Mouse (Mus musculus) large intestine, adult 2 months (tissue): ENCODE data around the gene Rita1. TPM values are rescaled to one million over a fixed set of nuclear protein-coding genes. Genes with fewer than 3 reads are reported as not detected.

Experiments used
- DNase-seq: peaks from one replicate; pipeline ENCODE4 v3.0.0-alpha.2; 2012; ENCODE audit warnings: low read depth, low spot score
- WGBS: fragments of 180-500 bp; shearing (Covaris S2); methylation state at CpG from one replicate; pipeline ENCODE4 v1.1.7; 2018; 5-methylcytosine and 5-hydroxymethylcytosine counted together
- polyA plus RNA-seq: library from polyadenylated mRNA; depleted of rRNA; stranded (reverse); fragments of >200 nt; gene quantifications from 2 replicates; pipeline ENCODE4 v1.2.3, GENCODE M21; 2012

Gene Rita1
- polyA plus RNA-seq, 1 experiment, result 13.2 TPM

DNA sequence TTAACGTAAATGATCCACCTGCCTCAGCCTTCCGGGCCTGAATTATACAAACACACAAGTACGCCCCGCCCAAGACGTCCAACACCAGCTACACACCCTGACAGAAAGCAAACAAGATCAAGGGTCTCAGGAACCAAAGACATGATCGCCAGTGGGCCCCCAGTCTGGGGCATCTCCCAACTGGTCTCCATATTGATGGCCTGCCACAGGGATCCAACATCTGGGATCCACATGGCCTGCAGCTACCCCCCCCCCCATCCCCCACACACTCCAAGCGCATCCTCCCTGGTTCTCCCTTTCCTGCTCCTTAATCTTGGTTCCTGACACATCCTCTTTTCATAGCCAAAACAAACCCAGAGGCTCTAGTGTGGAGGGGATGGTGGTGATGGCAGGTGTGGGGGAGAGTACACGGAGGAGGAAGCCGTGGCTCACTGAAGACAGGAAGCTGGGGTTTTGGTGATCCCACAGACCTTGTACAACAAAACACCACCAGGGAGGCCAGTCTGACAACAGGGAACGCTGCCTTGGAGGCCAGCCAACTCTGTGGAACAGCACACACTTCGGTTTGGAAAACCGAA, 33.8 kb downstream of the Rita1 start:
- DNase-seq, result no peak

DNA sequence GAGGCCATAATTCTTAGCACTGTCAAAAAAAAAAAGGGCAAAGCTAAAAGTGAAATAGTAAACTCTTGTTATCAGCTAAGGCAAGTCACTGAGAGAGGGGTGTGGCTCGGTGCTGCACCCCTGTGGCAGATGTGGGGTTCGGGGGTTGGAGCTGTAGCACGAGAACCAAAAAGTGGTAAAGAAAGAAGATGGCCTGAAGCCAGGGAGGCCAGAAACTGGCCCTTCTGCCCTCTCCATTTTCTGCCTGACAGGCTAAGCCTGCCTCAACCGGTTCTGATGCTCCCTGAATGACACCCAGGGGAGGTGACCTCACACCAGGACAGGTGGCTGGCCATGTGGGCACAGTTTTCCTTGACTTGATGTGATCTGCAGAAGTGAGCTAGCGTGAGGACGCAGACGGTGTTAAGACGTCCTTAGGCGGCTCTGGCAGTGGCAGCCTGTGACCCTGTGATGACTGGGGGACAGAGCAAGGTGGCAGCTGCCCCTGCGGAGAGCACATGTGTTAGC, 34.4 kb downstream of the Rita1 start:
- DNase-seq, result no peak
- WGBS, result 30% methylated on average over 10 of the region's 10 CpGs

More for the DNA sequence above, 33.8 kb downstream of the Rita1 start:
- WGBS, result 13% methylated on average over 12 of the region's 12 CpGs

DNA sequence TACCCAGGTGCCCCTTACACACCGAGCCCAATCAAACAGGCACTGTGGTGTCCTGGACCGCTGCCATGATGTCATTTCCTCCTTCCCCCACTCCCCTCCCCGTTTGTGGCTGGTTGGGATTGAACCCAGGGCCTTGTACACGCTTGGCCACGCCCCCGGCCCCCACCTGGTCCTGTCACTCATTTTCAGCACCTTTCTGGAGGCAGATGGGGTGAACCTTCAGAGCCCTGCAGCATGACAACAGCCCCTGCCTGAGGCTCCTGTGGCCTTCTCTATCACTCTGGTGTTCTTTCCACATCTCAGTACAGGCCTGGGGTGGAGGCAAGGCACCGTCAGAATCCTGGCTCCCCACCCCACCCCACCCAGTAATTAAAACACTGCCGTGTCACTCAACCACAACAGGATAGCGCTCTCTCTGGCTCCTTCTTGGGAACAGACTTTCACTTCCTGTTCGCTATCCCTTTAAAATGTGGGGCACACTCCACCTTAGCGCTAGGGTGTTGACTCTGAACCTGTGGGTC, 35.5 kb downstream of the Rita1 start:
- DNase-seq, result no peak
- 28% methylated on average over 11 of the region's 11 CpGs for WGBS

DNA sequence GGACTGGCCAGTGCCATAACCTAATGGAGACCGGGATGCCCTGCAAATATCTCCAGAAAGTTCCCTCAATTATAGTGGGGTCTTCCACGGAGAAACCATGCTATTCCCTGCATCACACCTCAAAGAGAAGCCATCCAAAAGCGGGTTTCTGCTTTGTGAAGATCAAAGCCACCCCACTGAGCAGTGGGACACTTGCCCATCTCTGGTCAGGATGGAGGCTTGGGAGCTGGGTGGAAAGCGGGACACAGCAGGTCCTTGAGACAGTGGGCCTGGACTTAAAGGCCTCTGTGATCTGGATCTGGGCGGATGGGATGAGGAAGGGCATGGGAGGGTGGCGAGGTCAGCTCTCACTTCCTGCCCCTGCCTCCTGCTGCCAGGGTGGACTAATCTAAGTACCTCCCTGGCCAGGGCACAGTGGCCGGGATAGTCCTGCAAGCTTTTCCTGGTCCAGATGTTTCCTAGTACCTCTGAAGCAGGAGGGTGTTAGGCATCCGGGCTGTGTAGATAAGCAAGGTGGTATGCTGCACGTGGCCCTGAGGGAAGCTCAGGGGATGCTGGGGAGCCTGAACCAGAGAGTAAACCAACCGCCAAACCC, 37.8 kb downstream of the Rita1 start:
- DNase-seq, result no peak
- 73% methylated on average over 10 of the region's 10 CpGs for WGBS

DNA sequence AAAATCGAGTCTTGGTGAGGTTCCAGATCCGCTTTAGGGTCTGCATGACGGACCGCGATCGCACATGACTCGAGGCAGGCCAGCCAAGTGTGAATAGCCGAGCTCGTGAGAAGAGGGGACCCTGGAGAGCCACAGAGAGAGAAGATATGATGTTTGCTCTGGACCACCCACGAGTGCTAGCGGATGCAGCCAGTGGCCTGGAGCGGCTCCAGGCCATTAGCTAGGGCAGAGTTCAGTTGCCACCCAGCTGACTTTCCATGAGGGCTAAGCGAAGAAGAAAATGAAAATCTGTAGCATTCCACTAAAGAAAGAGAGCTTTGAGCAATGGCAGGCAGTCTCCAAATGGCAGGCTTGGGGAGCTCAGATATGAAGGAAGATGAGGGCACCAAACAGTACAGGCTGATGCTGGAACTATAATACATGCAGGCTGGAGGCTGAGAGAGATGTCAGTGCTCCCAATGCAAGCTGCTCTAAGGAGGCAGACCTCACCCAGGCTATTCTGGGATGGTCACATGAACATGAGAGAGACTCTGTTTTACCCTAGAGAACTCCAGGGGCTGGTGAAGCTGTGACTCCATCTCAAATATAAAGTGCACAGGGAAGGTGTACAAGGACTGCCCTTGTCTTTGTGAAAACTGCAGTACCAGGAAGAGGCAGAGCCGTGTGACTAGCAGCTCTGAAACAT, 41.2 kb downstream of the Rita1 start:
- WGBS, result 60% methylated on average over 14 of the region's 14 CpGs

DNA sequence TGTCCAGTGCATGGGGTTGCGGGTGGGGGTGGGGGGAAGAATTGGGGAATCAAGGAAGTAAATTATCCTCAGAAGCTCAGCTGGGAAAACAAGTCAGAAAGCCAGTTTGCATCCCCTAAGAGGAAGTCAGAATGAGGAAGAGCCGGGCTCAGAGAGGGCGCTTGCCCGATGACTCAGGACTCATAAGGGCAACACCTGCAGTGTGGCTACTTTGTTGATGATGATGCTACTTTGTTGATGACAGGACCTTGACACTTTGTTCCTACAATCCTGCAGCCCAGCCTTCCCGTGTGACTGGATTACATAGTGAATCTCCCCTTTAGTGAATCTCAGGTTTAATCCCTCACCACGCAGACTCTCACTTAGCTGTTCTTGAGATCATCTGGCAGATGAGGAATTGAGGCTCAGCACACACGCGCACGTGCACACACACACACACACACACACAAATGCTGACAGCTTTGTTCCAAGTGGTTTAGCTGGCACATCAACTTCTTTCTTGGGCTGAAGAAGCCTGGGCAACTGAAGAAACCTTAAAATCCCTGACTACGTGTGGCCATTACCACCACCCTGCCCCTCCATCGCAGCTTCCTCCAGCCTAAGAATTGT, 42.0 kb downstream of the Rita1 start:
- no peak for DNase-seq
- WGBS, result 58% methylated on average over 11 of the region's 11 CpGs

More for the DNA sequence above, 41.2 kb downstream of the Rita1 start:
- no peak for DNase-seq

DNA sequence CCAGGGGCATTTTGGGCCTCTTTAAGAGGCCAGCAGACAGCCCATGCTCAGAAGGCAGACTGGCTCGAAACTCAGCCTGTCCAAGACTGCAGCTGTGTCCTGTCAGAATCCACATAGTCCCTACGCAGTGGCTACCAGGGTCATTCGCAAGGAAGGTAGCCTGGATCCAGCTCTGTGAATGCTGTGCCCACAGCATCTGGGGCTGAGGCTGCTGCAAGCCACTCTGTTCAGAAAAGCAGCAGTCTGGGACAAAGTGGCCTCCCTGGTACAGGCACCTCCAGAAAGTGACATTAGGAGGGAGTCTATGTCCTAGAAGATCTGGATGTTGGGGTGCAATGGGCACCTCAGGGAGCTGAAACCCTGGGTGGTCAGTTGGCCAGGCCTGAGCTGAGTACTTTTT, 42.6 kb downstream of the Rita1 start:
- 86% methylated on average over 3 of the region's 3 CpGs for WGBS
- no peak for DNase-seq

DNA sequence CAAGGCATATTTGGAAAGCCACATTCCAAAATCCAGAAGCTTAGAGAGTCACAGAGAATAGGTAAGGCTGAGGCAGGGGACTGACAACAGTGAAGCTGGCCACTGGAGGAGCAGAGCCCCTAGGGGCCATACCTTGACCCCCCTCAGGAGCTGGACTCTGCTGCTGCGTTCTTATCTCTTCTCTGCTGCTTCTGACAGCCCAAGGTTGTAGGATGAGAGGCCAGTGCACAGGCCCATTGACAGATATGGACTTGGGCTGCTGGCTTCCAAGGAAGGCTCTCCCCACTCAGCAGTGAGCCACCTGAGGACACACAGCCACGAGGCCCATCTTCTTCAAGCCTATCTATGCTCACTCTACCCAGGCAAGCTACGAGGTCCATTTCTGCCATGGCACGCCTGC, 43.4 kb downstream of the Rita1 start:
- DNase-seq, result no peak
- 89% methylated on average over 4 of the region's 4 CpGs for WGBS

DNA sequence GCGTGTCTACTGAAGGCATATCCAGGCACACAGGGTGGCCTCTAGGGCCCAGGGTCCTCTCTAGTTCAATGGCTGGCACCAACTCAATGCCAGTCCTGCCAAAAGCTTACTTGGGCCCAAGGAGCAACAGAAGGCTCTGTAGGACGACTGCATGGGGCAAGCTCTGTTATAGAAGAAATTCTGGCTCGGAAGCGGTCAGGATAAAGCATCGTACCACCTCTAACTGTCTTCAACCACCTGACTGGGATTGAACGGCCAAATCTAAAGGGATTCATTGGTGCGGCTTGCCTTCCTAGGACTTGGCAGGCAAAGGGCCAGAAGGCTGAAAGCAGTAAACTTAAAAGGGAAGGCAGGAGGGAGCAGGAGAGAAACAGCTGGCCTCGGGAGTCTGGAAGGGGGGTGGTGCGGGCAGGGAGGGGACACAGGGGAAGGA, 44.0 kb downstream of the Rita1 start:
- no peak for DNase-seq
- WGBS, result 52% methylated on average over 9 of the region's 9 CpGs

DNA sequence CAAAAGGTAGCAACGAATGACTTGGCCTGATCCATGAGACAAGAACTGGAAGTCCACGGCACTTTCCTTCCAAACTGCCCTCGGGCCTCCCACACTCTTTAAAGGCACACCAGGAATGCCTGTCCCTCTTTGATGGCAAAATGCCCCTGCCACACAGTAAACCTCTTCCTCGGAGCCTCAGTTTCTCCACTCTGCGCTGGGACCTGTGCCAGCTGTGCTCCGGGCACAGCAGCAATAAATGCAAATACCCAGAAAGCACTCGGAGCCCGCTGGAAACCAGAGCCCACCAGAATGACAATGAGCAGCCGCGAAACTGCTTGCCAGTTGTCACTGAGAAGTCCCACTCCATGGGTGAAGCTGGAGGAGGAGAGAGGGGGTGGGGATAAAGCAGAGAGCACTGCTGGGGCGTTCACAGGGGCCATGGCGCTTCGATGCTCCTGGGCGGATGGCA, 44.6 kb downstream of the Rita1 start:
- no peak for DNase-seq
- WGBS, result 66% methylated on average over 14 of the region's 14 CpGs

DNA sequence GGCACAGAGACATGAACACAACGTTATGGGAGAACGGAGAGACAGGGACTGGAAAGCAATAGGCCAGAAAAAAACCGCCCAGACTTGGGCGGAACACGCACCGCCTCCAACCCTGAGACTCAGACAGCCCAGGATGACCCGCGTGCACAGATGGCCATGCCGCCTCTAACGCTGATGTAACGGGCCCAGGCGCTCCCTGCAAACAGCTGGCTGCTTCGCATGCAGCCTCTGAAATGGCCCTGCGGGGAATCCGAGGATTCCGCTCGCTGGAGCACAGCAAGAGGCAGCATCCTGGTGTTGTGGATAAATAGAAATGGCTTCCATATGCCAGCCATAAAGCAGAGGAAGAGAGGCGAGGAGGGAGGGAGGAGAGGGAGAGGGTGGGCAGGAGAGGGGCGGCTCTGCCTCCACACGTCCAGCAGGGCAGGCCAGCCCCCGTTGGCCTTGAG, 45.1 kb downstream of the Rita1 start:
- no peak for DNase-seq
- 30% methylated on average over 21 of the region's 21 CpGs for WGBS

DNA sequence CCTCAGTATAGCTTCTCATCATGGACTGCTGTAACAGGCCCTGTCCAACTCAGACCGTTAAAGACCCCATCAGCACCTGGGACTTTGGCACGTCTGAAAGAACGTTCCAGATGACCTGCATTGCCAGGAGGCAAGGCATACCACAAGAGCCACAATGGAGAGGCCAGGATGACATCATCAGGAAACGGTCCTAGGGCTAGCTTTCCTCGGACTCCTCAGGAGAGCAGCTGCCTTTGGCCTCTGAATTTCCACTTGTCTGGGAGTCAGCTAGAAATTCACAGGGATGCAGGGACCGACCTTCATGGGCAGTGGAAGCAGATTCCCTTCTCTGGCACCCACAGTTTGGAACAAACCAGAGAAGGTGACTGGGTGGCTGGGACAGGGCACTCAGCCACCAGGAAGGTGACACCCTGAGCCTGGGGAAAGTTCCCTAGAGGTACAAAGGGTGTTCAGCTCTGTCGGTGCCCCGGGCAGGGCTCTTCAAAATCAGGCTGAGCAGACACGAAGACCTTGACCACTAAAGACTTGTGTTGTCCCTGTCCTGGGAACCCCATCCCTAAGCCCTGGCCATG, 45.6 kb downstream of the Rita1 start:
- 21% methylated on average over 9 of the region's 9 CpGs for WGBS
- DNase-seq, result no peak

DNA sequence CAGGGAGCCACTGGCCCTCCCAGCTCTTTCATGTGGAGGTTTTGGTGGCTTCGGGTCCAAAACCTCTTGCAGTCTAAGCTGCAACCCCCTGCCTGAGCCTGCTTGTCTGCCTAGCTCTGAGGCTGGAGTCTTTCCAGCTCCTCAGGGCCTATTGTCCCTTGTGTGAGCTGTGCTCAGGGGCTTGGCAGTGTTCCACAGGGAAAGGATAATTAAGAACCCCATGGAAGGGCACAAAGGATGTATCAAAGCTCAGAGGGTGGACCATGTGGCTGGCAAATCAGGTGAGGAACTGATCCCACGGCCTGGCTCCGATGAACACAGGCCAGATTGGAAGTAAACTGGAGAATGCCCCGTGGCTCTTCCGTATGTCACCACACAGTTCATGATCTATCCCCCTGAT, 46.3 kb downstream of the Rita1 start:
- 29% methylated on average over 5 of the region's 5 CpGs for WGBS
- DNase-seq, result no peak

DNA sequence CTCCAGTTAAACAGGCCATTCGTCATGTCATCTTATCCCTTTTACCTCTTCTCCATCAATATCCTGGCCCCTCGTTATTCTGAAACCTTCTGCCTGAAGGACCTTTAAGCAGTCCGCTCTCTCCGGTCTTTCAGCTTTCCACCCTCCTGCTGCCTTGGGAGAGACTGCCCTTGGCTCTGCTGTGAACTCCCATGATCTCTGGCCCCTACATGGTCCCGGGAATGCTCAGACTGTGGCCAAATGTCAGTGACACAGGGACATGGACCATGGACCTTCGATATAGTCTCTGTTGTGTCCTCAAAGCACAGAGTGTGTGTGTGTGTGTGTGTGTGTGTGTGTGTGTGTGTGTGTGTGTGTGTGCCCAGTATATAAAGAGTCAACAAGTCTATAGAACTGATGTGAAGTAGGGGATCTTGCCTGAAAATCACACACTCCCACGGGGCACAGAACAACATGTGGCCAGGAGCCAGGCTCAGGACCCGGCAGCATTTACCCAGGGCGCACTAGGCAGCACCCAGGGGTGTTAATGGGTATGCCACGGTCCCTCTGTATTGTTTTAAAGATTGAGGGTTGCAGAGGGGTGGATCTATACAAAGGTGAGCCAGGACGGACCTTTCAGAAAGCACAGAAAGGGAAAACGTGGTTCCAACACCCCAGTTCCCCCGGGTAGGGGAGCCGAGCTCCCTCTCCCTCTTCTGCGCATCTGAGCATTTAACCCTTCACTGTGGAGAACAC, 47.1 kb downstream of the Rita1 start:
- 39% methylated on average over 15 of the region's 15 CpGs for WGBS
- DNase-seq, result no peak

DNA sequence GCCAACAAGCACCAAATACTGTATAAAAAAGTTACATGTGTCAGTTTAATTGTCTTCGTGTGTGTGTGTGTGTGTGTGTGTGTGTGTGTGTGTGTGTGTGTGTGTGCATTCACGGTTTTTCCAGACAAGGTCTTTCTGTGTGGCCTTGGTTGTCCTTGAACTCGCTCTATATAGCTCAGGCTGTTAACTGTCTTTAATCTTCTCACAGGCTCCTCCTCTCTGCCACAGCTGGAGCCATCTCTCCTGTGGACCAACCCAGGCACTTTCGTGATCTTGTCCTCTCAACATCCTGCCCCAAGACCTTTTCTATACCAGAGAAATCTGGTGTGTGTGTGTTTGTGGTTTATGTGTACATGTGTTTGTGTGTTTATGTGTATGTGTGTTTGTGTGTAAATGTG, 48.5 kb downstream of the Rita1 start:
- WGBS, result 15% methylated on average over 4 of the region's 4 CpGs
- DNase-seq, result no peak

DNA sequence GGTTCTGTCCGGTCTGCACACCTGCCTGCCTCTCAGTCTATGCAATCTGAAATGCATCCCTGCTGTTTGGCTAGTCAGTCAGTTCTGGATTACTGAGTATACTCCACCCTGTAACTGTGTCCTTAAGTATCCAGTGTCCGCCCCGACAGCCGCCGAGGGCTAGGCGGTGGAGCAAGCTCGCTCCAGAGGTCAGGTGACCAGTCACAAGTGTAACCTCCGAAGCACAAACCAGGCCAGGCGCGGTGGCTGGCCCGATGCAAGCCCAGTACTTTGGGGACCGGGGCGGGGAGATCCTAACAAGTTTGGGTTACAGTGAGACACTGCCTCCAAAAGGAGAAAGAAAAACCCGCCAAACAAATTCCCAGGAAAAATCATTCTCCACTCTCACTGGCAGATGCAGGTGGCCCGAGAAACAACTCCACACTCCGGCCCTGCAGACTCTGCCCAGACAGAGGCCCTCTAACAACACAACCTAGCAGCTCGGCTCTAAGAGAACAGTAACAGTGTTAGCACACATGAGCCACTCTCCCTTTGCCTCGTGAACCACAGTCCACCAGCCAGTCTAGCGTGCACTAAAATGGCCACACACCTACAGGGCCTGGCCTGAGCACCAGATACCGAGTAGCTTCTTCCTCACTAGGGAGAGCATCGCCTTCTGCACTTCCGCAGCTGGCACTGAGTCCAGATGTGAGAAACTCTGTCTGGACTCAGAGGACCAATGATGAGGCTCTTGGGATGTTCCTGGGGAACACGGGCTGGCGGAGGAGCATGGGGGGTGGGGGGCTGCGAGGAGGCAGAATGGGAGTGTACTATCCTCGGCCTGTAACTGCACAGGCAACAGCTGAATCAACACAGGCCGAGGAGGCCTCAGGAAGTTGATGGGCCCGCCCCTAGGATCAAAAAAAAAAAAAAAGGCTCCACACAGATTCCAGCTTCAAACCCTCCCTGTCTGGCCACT, 49.2 kb downstream of the Rita1 start:
- 17% methylated on average over 28 of the region's 28 CpGs for WGBS

DNA sequence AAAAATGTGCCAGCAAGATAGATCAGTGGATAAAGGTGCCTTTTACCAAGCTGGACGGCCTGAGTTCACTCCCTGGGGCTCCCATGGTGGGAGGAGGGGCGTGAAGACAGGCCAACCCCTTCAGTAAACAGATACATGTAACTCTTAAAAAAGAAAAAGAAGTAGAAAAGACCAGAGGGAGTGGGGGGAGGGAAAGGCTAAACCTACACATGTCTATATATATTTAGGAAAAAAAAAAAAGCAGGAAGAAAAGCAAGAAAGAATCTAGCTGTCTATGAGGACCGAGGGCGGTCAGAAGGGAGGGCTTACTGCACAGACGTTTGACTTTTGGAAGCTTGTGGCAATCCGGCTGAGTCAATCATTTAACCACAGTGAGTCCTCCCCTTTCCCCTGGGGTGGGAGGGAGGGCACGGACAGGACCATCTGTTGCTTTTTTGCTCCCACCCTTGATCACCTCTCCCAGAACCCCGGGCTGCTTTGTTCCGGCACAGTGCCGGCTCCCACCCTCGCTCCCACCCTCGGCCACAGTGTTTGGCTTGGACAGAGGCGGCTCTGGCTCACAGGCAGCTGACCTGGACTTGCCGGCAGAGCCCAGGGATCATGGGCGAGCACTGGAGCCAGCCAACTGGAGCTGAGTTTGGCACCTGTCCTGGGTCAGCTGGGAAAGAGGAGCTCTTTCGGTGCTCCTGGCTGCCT, 51.6 kb downstream of the Rita1 start:
- WGBS, result 4% methylated on average over 16 of the region's 16 CpGs
- DNase-seq, result no peak

More for the DNA sequence above, 49.2 kb downstream of the Rita1 start:
- peak; percentile 51 for DNase-seq
